Mouse (Mus musculus): ENCODE measurements around the gene Kcnk16.
"Not testable (repeated sequence)": the region's sequence is repeated elsewhere in the genome, so short reads cannot be mapped to it uniquely, and the experiment has no call there.

Kcnk16 gene

GRCm38 (mm10) chr14:20269082-20269809 lies at the start of gene Kcnk16:
Gene Kcnk16, minus strand, starts transcription at chr14:20269199.
- no peak for DNase-seq (ENCODE audit: extremely low read depth, low read depth, low spot score)

GRCm38 (mm10) chr14:20315137-20315536 lies 46.1 kb upstream of the Kcnk16 start:
- DNase-seq (ENCODE audit: extremely low read depth, low read depth, low spot score): no peak

GRCm38 (mm10) chr14:20305085-20305484 lies 36.1 kb upstream of the Kcnk16 start:
- DNase-seq (ENCODE audit: extremely low read depth, low read depth, low spot score): not testable (repeated sequence)

- peak; percentile 97 for DNase-seq (ENCODE audit: extremely low read depth, low read depth, low spot score)
Measured at GRCm38 (mm10) chr14:20298131-20298530, 29.1 kb upstream of the Kcnk16 start.

GRCm38 (mm10) chr14:20297616-20298015 lies 28.6 kb upstream of the Kcnk16 start:
- no peak for DNase-seq (ENCODE audit: extremely low read depth, low read depth, low spot score)

GRCm38 (mm10) chr14:20294947-20295346 lies 25.9 kb upstream of the Kcnk16 start:
- DNase-seq (ENCODE audit: extremely low read depth, low read depth, low spot score): no peak

GRCm38 (mm10) chr14:20294117-20294892 lies 25.3 kb upstream of the Kcnk16 start, which contains the start of gene Nudt13:
Gene Nudt13, plus strand, starts transcription at chr14:20294697.
- peak; percentile 93 for DNase-seq (ENCODE audit: extremely low read depth, low read depth, low spot score)

- peak; percentile 78 for DNase-seq (ENCODE audit: extremely low read depth, low read depth, low spot score)
Measured at GRCm38 (mm10) chr14:20291391-20291790, 22.4 kb upstream of the Kcnk16 start.

GRCm38 (mm10) chr14:20268421-20268820 lies 578 bp downstream of the Kcnk16 start:
- no peak for DNase-seq (ENCODE audit: extremely low read depth, low read depth, low spot score)

- no peak for DNase-seq (ENCODE audit: extremely low read depth, low read depth, low spot score)
Measured at GRCm38 (mm10) chr14:20262346-20262745, 6.7 kb downstream of the Kcnk16 start.

- no peak for DNase-seq (ENCODE audit: extremely low read depth, low read depth, low spot score)
Measured at GRCm38 (mm10) chr14:20258185-20259113, 10.6 kb downstream of the Kcnk16 start.

- no peak for DNase-seq (ENCODE audit: extremely low read depth, low read depth, low spot score)
Measured at GRCm38 (mm10) chr14:20250237-20251171, 18.5 kb downstream of the Kcnk16 start.

- DNase-seq (ENCODE audit: extremely low read depth, low read depth, low spot score): no peak
Measured at GRCm38 (mm10) chr14:20248001-20248400, 21.0 kb downstream of the Kcnk16 start.

GRCm38 (mm10) chr14:20246811-20247266 lies 22.2 kb downstream of the Kcnk16 start:
- DNase-seq (ENCODE audit: extremely low read depth, low read depth, low spot score): no peak

GRCm38 (mm10) chr14:20245861-20246260 lies 23.1 kb downstream of the Kcnk16 start:
- no peak for DNase-seq (ENCODE audit: extremely low read depth, low read depth, low spot score)

GRCm38 (mm10) chr14:20245318-20245717 lies 23.7 kb downstream of the Kcnk16 start:
- DNase-seq (ENCODE audit: extremely low read depth, low read depth, low spot score): no peak

GRCm38 (mm10) chr14:20243158-20243557 lies 25.8 kb downstream of the Kcnk16 start:
- DNase-seq (ENCODE audit: extremely low read depth, low read depth, low spot score): no peak

GRCm38 (mm10) chr14:20242454-20242853 lies 26.5 kb downstream of the Kcnk16 start:
- DNase-seq (ENCODE audit: extremely low read depth, low read depth, low spot score): no peak

- no peak for DNase-seq (ENCODE audit: extremely low read depth, low read depth, low spot score)
Measured at GRCm38 (mm10) chr14:20234403-20234802, 34.6 kb downstream of the Kcnk16 start.
